8 mouse cellular contexts compared by ENCODE assay signal in the genomic region with DNA sequence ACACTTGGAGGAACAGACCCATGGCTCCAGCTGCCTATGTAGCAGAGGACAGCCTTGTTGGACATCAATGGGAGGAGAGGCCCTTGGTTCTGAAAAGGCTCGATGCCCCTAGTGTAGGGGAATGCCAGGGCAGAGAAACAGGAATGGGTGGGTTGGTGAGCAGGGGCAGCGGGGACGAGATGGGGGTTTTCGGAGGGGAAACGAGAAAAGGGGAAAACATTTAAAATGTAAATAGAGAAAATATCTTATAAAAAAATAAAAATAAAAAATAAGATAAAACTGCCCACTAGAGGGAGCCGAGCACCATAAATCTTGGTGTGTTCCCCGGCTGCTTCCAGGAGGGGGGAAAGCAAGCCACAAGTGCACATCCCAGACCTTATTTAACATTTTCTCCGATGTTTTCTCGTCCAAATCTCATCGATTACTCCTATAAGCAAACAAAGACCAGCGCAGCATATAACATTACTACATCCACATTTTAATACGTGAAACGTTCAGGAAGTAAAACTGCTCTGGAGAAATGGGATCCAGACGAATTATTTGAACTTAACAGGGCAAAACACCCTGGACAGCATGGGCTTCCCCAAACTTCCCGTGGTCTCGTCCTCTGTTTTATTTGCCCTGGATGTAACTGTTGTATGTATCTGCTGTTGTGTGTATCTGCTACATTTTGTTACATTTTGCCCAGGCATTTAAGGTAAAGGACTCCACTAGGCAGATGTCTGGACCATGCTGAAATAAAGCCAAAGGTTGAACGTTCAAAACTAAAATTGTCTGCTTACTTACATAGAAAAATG.
A peak's percentile ranks its signal among the peaks of the same experiment; 100 is the strongest.
DNase-seq lines count a peak whose midpoint lies in the region; ATAC-seq and TF ChIP-seq lines count a peak whose summit lies in the region.

No protein-coding gene starts in this region.

- no peaks in the 10 kb centered on the region for H3K9me3 ChIP-seq in intestine, embryonic 15.5 days
- no peaks in the 10 kb centered on the region for H3K9me3 ChIP-seq in limb, embryonic 14.5 days (ENCODE audit: control insufficient read depth, low read length)
- H3K9me3 ChIP-seq in midbrain, embryonic 15.5 days = no peaks in the 10 kb centered on the region

- no peaks in the 10 kb centered on the region for H3K27me3 ChIP-seq in intestine, embryonic 15.5 days (replicated peaks)
- no peaks in the 10 kb centered on the region for H3K27me3 ChIP-seq in limb, embryonic 14.5 days (ENCODE audit: control insufficient read depth, insufficient read depth, low read length)
- H3K27me3 ChIP-seq in midbrain, embryonic 15.5 days (replicated peaks) = no peaks in the 10 kb centered on the region
- H3K27me3 ChIP-seq in thymus, adult 2 months (ENCODE audit: control insufficient read depth, insufficient read depth, low read length) = no peaks in the 10 kb centered on the region

- no peak for TF ChIP-seq CTCF in thymus, adult 2 months (IDR thresholded peaks at IDR 0.05; ENCODE audit: borderline replicate concordance, control insufficient read depth, extremely low read depth, insufficient read depth, low read length, poor library complexity)

- H3K9ac ChIP-seq in intestine, embryonic 15.5 days = no peak overlapping the region
- H3K9ac ChIP-seq in limb, embryonic 14.5 days (ENCODE audit: low read depth, low read length, severe bottlenecking) = no peak overlapping the region
- no peak overlapping the region for H3K9ac ChIP-seq in midbrain, embryonic 15.5 days

- H3K4me3 ChIP-seq in intestine, embryonic 15.5 days (replicated peaks) = peak overlapping the region; percentile 10; the same call in 1 of the 2 replicates
- H3K4me3 ChIP-seq in limb, embryonic 14.5 days (replicated peaks; ENCODE audit: low read length) = peak overlapping the region; percentile 18
- H3K4me3 ChIP-seq in midbrain, embryonic 15.5 days = peak overlapping the region; percentile 23; the same call in 1 of the 2 replicates
- no peak overlapping the region for H3K4me3 ChIP-seq in thymus, adult 2 months (ENCODE audit: control insufficient read depth, insufficient read depth, low read length)

- H3K36me3 ChIP-seq in intestine, embryonic 15.5 days = no peaks in the 10 kb centered on the region
- H3K36me3 ChIP-seq in limb, embryonic 14.5 days (ENCODE audit: control insufficient read depth, insufficient read depth, low read length) = no peaks in the 10 kb centered on the region
- H3K36me3 ChIP-seq in midbrain, embryonic 15.5 days (replicated peaks) = no peaks in the 10 kb centered on the region
- H3K36me3 ChIP-seq in thymus, adult 2 months (ENCODE audit: control insufficient read depth, insufficient read depth, low read length) = no peaks in the 10 kb centered on the region

- TF ChIP-seq POLR2A in limb, embryonic 14.5 days (IDR thresholded peaks at IDR 0.05; ENCODE audit: borderline replicate concordance, extremely low read depth, insufficient read depth, insufficient read length) = no peak
- no peak for TF ChIP-seq POLR2A in thymus, adult 2 months (IDR thresholded peaks at IDR 0.05; ENCODE audit: control insufficient read depth, extremely low read depth, insufficient read depth, low read length, poor library complexity)

- no peaks in the 10 kb centered on the region for H3K4me1 ChIP-seq in intestine, embryonic 15.5 days (replicated peaks)
- peaks cover 20% of the 10 kb centered on the region for H3K4me1 ChIP-seq in limb, embryonic 14.5 days (ENCODE audit: control insufficient read depth, insufficient read depth, low read length)
- H3K4me1 ChIP-seq in midbrain, embryonic 15.5 days = peaks cover 7% of the 10 kb centered on the region
- H3K4me1 ChIP-seq in thymus, adult 2 months (replicated peaks; ENCODE audit: control insufficient read depth, insufficient read depth, low read length) = no peaks in the 10 kb centered on the region

- H3K4me2 ChIP-seq in intestine, embryonic 15.5 days (replicated peaks) = peak overlapping the region; percentile 46
- peak overlapping the region; percentile 44 for H3K4me2 ChIP-seq in limb, embryonic 14.5 days (replicated peaks; ENCODE audit: low read depth, low read length, severe bottlenecking)
- peak overlapping the region; percentile 50 for H3K4me2 ChIP-seq in midbrain, embryonic 15.5 days

- H3K27ac ChIP-seq in intestine, embryonic 15.5 days = no peak overlapping the region
- no peak overlapping the region for H3K27ac ChIP-seq in limb, embryonic 14.5 days (replicated peaks; ENCODE audit: low read depth, low read length)
- no peak overlapping the region for H3K27ac ChIP-seq in midbrain, embryonic 15.5 days
- no peak overlapping the region for H3K27ac ChIP-seq in thymus, adult 2 months (ENCODE audit: control insufficient read depth, insufficient read depth, low read length)

- 17% methylated on average over 17 of the region's 17 CpGs for WGBS in intestine, embryonic 15.5 days
- 17% methylated on average over 17 of the region's 17 CpGs for WGBS in limb, embryonic 14.5 days
- WGBS in midbrain, embryonic 15.5 days = 27% methylated on average over 17 of the region's 17 CpGs
- 22% methylated on average over 17 of the region's 17 CpGs for WGBS in thymus, adult 2 months

- intact Hi-C loops in heart, postnatal 25 days (cut with DNase I) = loop anchor here (5.0 to 10.0 kb wide), 4 partner anchors 361 to 738 kb away; no protein-coding TSS in a partner anchor

- peak; percentile 89 for DNase-seq in heart, adult 11 months
- DNase-seq in heart, postnatal 25 days (ENCODE audit: low spot score) = no peak
- DNase-seq in cerebellum, postnatal 10 days = peak; percentile 67 to 76
- DNase-seq in gastrocnemius, postnatal 10 days = peak; percentile 17
- DNase-seq in limb, embryonic 14.5 days (ENCODE audit: low spot score) = peak; percentile 87
- DNase-seq in thymus, adult 2 months = peak; percentile 1

- ATAC-seq in intestine, embryonic 15.5 days = peak; percentile 68; the same call in 1 of the 2 replicates
- peak; percentile 55 for ATAC-seq in limb, embryonic 14.5 days (ENCODE audit: low FRiP score, low read depth)
- ATAC-seq in midbrain, embryonic 15.5 days (replicated peaks) = peak; percentile 87
